Mouse (Mus musculus): ENCODE measurements around the gene Dgki. TPM values are rescaled to one million over a fixed set of nuclear protein-coding genes. Genes with fewer than 3 reads are reported as not detected.

Dgki gene
- total and polyA plus RNA-seq, 3 experiments: 4.4 to 8.7 (median 7.7) TPM

DNA sequence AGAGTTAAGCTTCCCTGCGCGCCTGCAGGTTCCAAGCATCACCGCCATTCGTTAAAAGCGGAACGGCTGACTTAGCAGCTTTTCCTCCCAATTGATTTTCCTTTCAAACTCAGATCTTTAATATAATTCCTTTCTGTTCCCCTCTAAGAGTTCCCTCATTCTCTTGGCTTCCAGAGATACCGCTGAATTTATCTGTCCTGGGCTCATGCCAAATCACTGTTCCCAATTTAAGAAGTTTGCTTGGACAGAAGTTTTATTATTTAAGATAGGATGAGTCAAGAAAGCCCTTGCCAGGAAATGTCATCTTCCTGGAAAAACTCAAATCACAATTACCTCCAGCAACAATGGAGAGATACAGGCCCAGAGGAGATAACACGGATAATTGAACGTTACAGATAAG is 326.9 kb downstream of the Dgki start:
- Histone ChIP-seq H3K27me3 (replicated peaks) (no peaks in the 10 kb centered on the region), H3K9ac (ENCODE audit: insufficient read depth, low read depth) (no peak overlapping the region), H3K9me3 (replicated peaks; ENCODE audit: low read length) (no peaks in the 10 kb centered on the region), H3K4me3 (replicated peaks in 1 of 3; ENCODE audit: low read depth in 2 of 3, low read length in 2 of 3, poor library complexity in 1 of 3) (no peak overlapping the region), H3K4me2 (ENCODE audit: insufficient read depth, low read depth, poor library complexity, severe bottlenecking) (no peak overlapping the region), H3K79me2 (replicated peaks; ENCODE audit: control insufficient read depth, extremely low read depth, insufficient read depth, poor library complexity, severe bottlenecking) (no peaks in the 10 kb centered on the region), H3K36me3 (replicated peaks in 1 of 2; ENCODE audit: control insufficient read depth in 1 of 2, insufficient read depth in 1 of 2, low read length in 1 of 2) (peaks cover 2 to 48% of the 10 kb centered on the region in 2 experiments), H3K27ac (ENCODE audit: insufficient read depth, low read depth) (no peak overlapping the region), H3K4me1 (ENCODE audit: control insufficient read depth in 1 of 2, insufficient read depth in 2 of 2) (no peaks in the 10 kb centered on the region)
- TF ChIP-seq CTCF (conservative IDR thresholded peaks at IDR 0.05 in 1 of 2, IDR thresholded peaks at IDR 0.05 in 1 of 2; ENCODE audit: low read depth in 2 of 2, low read length in 2 of 2): no peak
- no peak for TF ChIP-seq KAT2A (IDR thresholded peaks at IDR 0.05; ENCODE audit: insufficient replicate concordance, low read length)
- TF ChIP-seq MAX (IDR thresholded peaks at IDR 0.05; ENCODE audit: low read length): no peak
- TF ChIP-seq RCOR1 (conservative IDR thresholded peaks at IDR 0.05; ENCODE audit: low read depth, low read length): no peak
- TF ChIP-seq GABPA (IDR thresholded peaks at IDR 0.05; ENCODE audit: insufficient replicate concordance, low read depth, low read length): no peak
- no peak for TF ChIP-seq SMC3 (IDR thresholded peaks at IDR 0.05; ENCODE audit: low read depth, low read length)
- TF ChIP-seq ZKSCAN1 (IDR thresholded peaks at IDR 0.05; ENCODE audit: borderline replicate concordance, low read depth, low read length): no peak
- no peak for TF ChIP-seq CHD1 (IDR thresholded peaks at IDR 0.05; ENCODE audit: low read depth, low read length)
- no peak for TF ChIP-seq TBP (conservative IDR thresholded peaks at IDR 0.05; ENCODE audit: low read depth, low read length)
- TF ChIP-seq MYC (IDR thresholded peaks at IDR 0.05; ENCODE audit: low read depth, low read length): no peak
- no peak for TF ChIP-seq NRF1 (IDR thresholded peaks at IDR 0.05; ENCODE audit: low read depth, low read length)
- TF ChIP-seq TCF12 (IDR thresholded peaks at IDR 0.05; ENCODE audit: low read depth, low read length): no peak
- no peak for TF ChIP-seq ETS1 (conservative IDR thresholded peaks at IDR 0.05; ENCODE audit: low read depth, low read length)
- TF ChIP-seq MXI1 (IDR thresholded peaks at IDR 0.05; ENCODE audit: low read depth, low read length): no peak
- no peak for TF ChIP-seq EP300 (IDR thresholded peaks at IDR 0.05; ENCODE audit: low read length)
- no peak for TF ChIP-seq ZC3H11A (IDR thresholded peaks at IDR 0.05; ENCODE audit: low read depth, low read length)
- TF ChIP-seq PAX5 (IDR thresholded peaks at IDR 0.05; ENCODE audit: low read length): no peak
- TF ChIP-seq POLR2A (IDR thresholded peaks at IDR 0.05; ENCODE audit: low read depth, low read length): no peak
- TF ChIP-seq MEF2A (IDR thresholded peaks at IDR 0.05; ENCODE audit: borderline replicate concordance, low read depth, low read length): no peak
- no peak for TF ChIP-seq JUN (IDR thresholded peaks at IDR 0.05; ENCODE audit: insufficient read depth, low read depth, low read length)
- in situ Hi-C loops (cut with MboI; ENCODE audit: low pct_ligation_motif_present, low pct_unique_long_range_greater_than_20kb, low sequenced_read_pairs) (no loop called here), dilution Hi-C loops (cut with MboI; ENCODE audit: extremely low pct_ligation_motif_present, extremely low pct_unique_long_range_greater_than_20kb, low sequenced_read_pairs) (no loop called here)
- no peak for DNase-seq (ENCODE audit: extremely low read depth)

GRCm38 (mm10) chr6:36972494-36972893 is 327.5 kb downstream of the Dgki start:
- Histone ChIP-seq H3K4me2 (ENCODE audit: insufficient read depth, low read depth, poor library complexity, severe bottlenecking) (no peak overlapping the region), H3K4me1 (ENCODE audit: control insufficient read depth in 1 of 2, insufficient read depth in 2 of 2) (no peaks in the 10 kb centered on the region), H3K27me3 (replicated peaks) (no peaks in the 10 kb centered on the region), H3K4me3 (replicated peaks in 1 of 3; ENCODE audit: low read depth in 2 of 3, low read length in 2 of 3, poor library complexity in 1 of 3) (no peak overlapping the region), H3K9ac (ENCODE audit: insufficient read depth, low read depth) (no peak overlapping the region), H3K27ac (ENCODE audit: insufficient read depth, low read depth) (no peak overlapping the region), H3K9me3 (replicated peaks; ENCODE audit: low read length) (no peaks in the 10 kb centered on the region), H3K79me2 (replicated peaks; ENCODE audit: control insufficient read depth, extremely low read depth, insufficient read depth, poor library complexity, severe bottlenecking) (no peaks in the 10 kb centered on the region), H3K36me3 (replicated peaks in 1 of 2; ENCODE audit: control insufficient read depth in 1 of 2, insufficient read depth in 1 of 2, low read length in 1 of 2) (peaks cover 2 to 48% of the 10 kb centered on the region in 2 experiments)
- no peak for DNase-seq (ENCODE audit: extremely low read depth)
- TF ChIP-seq RAD21 (IDR thresholded peaks at IDR 0.05; ENCODE audit: low read depth, low read length): no peak
- no peak for TF ChIP-seq MYC (IDR thresholded peaks at IDR 0.05; ENCODE audit: low read depth, low read length)
- TF ChIP-seq RCOR1 (conservative IDR thresholded peaks at IDR 0.05; ENCODE audit: low read depth, low read length): no peak
- TF ChIP-seq PAX5 (IDR thresholded peaks at IDR 0.05; ENCODE audit: low read length): no peak
- no peak for TF ChIP-seq MAFK (IDR thresholded peaks at IDR 0.05; ENCODE audit: insufficient replicate concordance, low read length)
- no peak for TF ChIP-seq CTCF (conservative IDR thresholded peaks at IDR 0.05 in 1 of 2, IDR thresholded peaks at IDR 0.05 in 1 of 2; ENCODE audit: low read depth in 2 of 2, low read length in 2 of 2)
- TF ChIP-seq USF2 (conservative IDR thresholded peaks at IDR 0.05; ENCODE audit: low read depth, low read length): no peak
- TF ChIP-seq EP300 (IDR thresholded peaks at IDR 0.05; ENCODE audit: low read length): no peak
- dilution Hi-C loops (cut with MboI; ENCODE audit: extremely low pct_ligation_motif_present, extremely low pct_unique_long_range_greater_than_20kb, low sequenced_read_pairs) (no loop called here), in situ Hi-C loops (cut with MboI; ENCODE audit: low pct_ligation_motif_present, low pct_unique_long_range_greater_than_20kb, low sequenced_read_pairs) (no loop called here)

Measured in CH12.LX (cell line).